Comparison of ENCODE assay signal across 19 mouse cellular contexts in the genomic region with DNA sequence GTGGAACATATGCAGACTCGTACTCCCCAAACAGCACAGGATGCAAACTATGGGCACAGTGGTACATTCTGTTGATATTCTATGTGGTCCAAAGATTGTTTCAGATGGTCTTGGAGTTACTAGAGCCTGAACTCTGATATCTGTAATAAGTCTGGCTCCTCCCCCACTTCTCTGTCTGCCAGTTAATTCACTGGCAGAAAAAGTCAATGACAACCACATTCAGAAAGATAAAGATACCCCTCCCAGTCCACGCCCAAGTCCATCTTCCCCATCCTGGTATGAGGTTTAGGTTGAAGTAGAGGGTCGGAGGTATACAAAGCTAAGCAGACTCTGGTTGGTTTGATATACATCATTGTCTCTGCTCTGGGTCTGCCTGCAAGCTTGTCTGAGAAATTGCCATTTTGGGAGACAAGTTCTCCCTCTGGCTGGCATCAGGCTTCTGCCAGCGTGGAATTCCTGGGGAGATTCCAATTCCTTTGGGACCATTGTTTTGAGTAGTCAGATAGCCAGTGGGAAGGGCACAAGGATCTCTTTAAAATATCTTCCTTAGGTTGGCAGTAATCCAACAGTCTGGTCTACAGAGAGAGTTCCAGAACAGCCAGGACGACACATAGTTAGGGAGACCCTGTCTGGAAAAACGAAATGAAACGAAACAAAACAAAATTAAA. TPM values are rescaled to one million over a fixed set of nuclear protein-coding genes. Genes with fewer than 3 reads are reported as not detected.
A peak's percentile ranks its signal among the peaks of the same experiment; 100 is the strongest.
DNase-seq lines count a peak whose midpoint lies in the region; ATAC-seq and TF ChIP-seq lines count a peak whose summit lies in the region.
"Had no signal": no experiment of that assay in that cellular context is flagged by ENCODE, and none has a peak within 500 bp of the region (broad histone marks: within the 10 kb centered on the region; RNA-seq: fewer than 3 reads in every experiment).

No protein-coding gene starts in this region.

- H3K9ac ChIP-seq in heart, postnatal 0 days (replicated peaks; ENCODE audit: low read depth, low read length), result no peak overlapping the region
- H3K9ac ChIP-seq: hindbrain, embryonic 12.5 days; liver, embryonic 13.5 days had no signal

- 35% methylated on average over 7 of the region's 7 CpGs for WGBS in heart, postnatal 0 days
- 63% methylated on average over 7 of the region's 7 CpGs for WGBS in heart, embryonic 10.5 days

- peak overlapping the region; percentile 39 for H3K27ac ChIP-seq in heart, postnatal 0 days (ENCODE audit: low read depth)
- no peak overlapping the region for H3K27ac ChIP-seq in heart, embryonic 10.5 days
- H3K27ac ChIP-seq: hindbrain, embryonic 12.5 days; kidney, postnatal 0 days; left cerebral cortex, adult 2 months; liver, embryonic 13.5 days; macrophage had no signal

- no peak for TF ChIP-seq POLR2A in myocyte (IDR thresholded peaks at IDR 0.05; ENCODE audit: insufficient read length, low read depth)

- H3K36me3 ChIP-seq in heart, postnatal 0 days (replicated peaks; ENCODE audit: control insufficient read depth, insufficient read depth, low read length), result no peaks in the 10 kb centered on the region
- H3K36me3 ChIP-seq in heart, embryonic 10.5 days, result no peaks in the 10 kb centered on the region
- no peaks in the 10 kb centered on the region for H3K36me3 ChIP-seq in myocyte (ENCODE audit: control insufficient read depth, insufficient read depth)
- H3K36me3 ChIP-seq: hindbrain, embryonic 12.5 days; liver, embryonic 13.5 days had no signal

- no peak for TF ChIP-seq CTCF in heart, postnatal 0 days (IDR thresholded peaks at IDR 0.05; ENCODE audit: low read depth)

- H3K4me2 ChIP-seq in heart, postnatal 0 days (ENCODE audit: low read depth, low read length), result peak overlapping the region; percentile 9
- H3K4me2 ChIP-seq in myocyte (ENCODE audit: low read depth), result peak overlapping the region; percentile 54
- H3K4me2 ChIP-seq: hindbrain, embryonic 12.5 days; liver, embryonic 13.5 days had no signal

- DNase-seq in cerebellum, postnatal 10 days, result peak; percentile 3 to 4
- DNase-seq in cerebellum, adult 9-10 months, result no peak
- no peak for DNase-seq in heart, postnatal 0 days (ENCODE audit: low spot score)
- DNase-seq in heart, embryonic 10.5 days (ENCODE audit: low spot score), result no peak
- DNase-seq in lung, postnatal 10 days, result peak; percentile 31
- no peak for DNase-seq in lung, postnatal 36 days
- DNase-seq in frontal cortex, postnatal 10 days (ENCODE audit: low spot score in 2 of 2), result no peak
- DNase-seq: cerebellum, adult 9-11 months; embryo, embryonic 11 days; liver, embryonic 13.5 days; midbrain, embryonic 14.5 days; right cerebral cortex, postnatal 4 days had no signal

- no peak overlapping the region for H3ac ChIP-seq in myocyte (ENCODE audit: control insufficient read depth, insufficient read length)

- no peak for TF ChIP-seq EP300 in heart, postnatal 0 days (IDR thresholded peaks at IDR 0.05; ENCODE audit: low read depth)

- H3K79me2 ChIP-seq in myocyte (ENCODE audit: control insufficient read depth, insufficient read depth), result no peaks in the 10 kb centered on the region

- no peaks in the 10 kb centered on the region for H3K9me3 ChIP-seq in heart, postnatal 0 days (replicated peaks; ENCODE audit: control insufficient read depth, low read length)
- no peaks in the 10 kb centered on the region for H3K9me3 ChIP-seq in heart, embryonic 10.5 days
- H3K9me3 ChIP-seq: hindbrain, embryonic 12.5 days; liver, embryonic 13.5 days had no signal

- no peak overlapping the region for H3K4me3 ChIP-seq in heart, postnatal 0 days (ENCODE audit: low read depth, low read length)
- no peak overlapping the region for H3K4me3 ChIP-seq in heart, embryonic 10.5 days
- no peak overlapping the region for H3K4me3 ChIP-seq in myocyte
- H3K4me3 ChIP-seq: hindbrain, embryonic 12.5 days; left cerebral cortex, adult 2 months; liver, embryonic 13.5 days had no signal

- ATAC-seq in heart, postnatal 0 days (ENCODE audit: insufficient read depth, low read depth), result no peak
- ATAC-seq: forebrain, embryonic 16.5 days; intestine, postnatal 0 days had no signal

- peaks cover 20% of the 10 kb centered on the region for H3K4me1 ChIP-seq in heart, postnatal 0 days (ENCODE audit: control insufficient read depth, insufficient read depth)
- H3K4me1 ChIP-seq in heart, embryonic 10.5 days, result peaks cover 25% of the 10 kb centered on the region

- H3K27me3 ChIP-seq in heart, postnatal 0 days (ENCODE audit: control insufficient read depth, insufficient read depth, low read length), result no peaks in the 10 kb centered on the region
- H3K27me3 ChIP-seq in heart, embryonic 10.5 days (ENCODE audit: insufficient read depth, poor library complexity, severe bottlenecking), result no peaks in the 10 kb centered on the region
- H3K27me3 ChIP-seq in myocyte (ENCODE audit: control insufficient read depth, insufficient read depth, insufficient read length), result no peaks in the 10 kb centered on the region
- H3K27me3 ChIP-seq: hindbrain, embryonic 12.5 days; liver, embryonic 13.5 days had no signal

TF ChIP-seq in myocyte, 11 proteins besides CTCF, POLR2A, EP300 and RAD21:
- TF ChIP-seq REST (IDR thresholded peaks at IDR 0.05; ENCODE audit: insufficient read depth, insufficient read length), result no peak
- TF ChIP-seq CEBPB (IDR thresholded peaks at IDR 0.05; ENCODE audit: insufficient read depth, poor library complexity, severe bottlenecking), result no peak
- no peak for TF ChIP-seq SRF (IDR thresholded peaks at IDR 0.05; ENCODE audit: control insufficient read depth, insufficient read length, low read depth)
- no peak for TF ChIP-seq TCF12 (IDR thresholded peaks at IDR 0.05; ENCODE audit: insufficient read depth, poor library complexity, severe bottlenecking)
- TF ChIP-seq USF1 (IDR thresholded peaks at IDR 0.05; ENCODE audit: low read depth), result no peak
- TF ChIP-seq E2F4 (IDR thresholded peaks at IDR 0.05; ENCODE audit: insufficient read depth), result no peak
- TF ChIP-seq POLR2AphosphoS2 (IDR thresholded peaks at IDR 0.05; ENCODE audit: insufficient read length, low read depth), result no peak
- no peak for TF ChIP-seq MYOG (IDR thresholded peaks at IDR 0.05; ENCODE audit: control insufficient read depth in 1 of 3, insufficient read depth in 1 of 3, insufficient read length in 2 of 3, low read depth in 2 of 3)
- no peak for TF ChIP-seq MAX (IDR thresholded peaks at IDR 0.05; ENCODE audit: low read depth)
- no peak for TF ChIP-seq MYOD1 (IDR thresholded peaks at IDR 0.05; ENCODE audit: control insufficient read depth in 1 of 3, insufficient read length in 2 of 3, low read depth in 2 of 3)
- TF ChIP-seq TCF3 (IDR thresholded peaks at IDR 0.05; ENCODE audit: insufficient read length, low read depth), result no peak

RNA-seq across cellular contexts. Expression of gene Pak1ip1, which starts 53.2 kb away (rescaled TPM):
- total RNA-seq in heart, postnatal 0 days (2014; rRNA removed; ENCODE audit: low replicate concordance), result 38.2 and 43.5 TPM in 2 replicates
- polyA plus RNA-seq in heart, postnatal 0 days (2015; fragmentation: Nextera tagmentation; extraction: Ambion mirVana), result 43.1 and 48.0 TPM in 2 replicates
- 66.1 and 72.1 TPM in 2 replicates for polyA plus RNA-seq in heart, embryonic 10.5 days (2016; fragmentation: Nextera tagmentation; extraction: Ambion mirVana)
- 66.3 TPM for polyA plus RNA-seq in myocyte (2012; fragmentation: generic; extraction: Trizol)

Comparison
In these comparisons a context has a peak if more than half of its experiments do, and no peak if none do; other contexts are left out.
1. DNase-seq: peak in cerebellum, postnatal 10 days (2 of 2) and lung, postnatal 10 days (single experiment); none in cerebellum, adult 9-10 months (single experiment), heart, postnatal 0 days (single experiment), heart, embryonic 10.5 days (single experiment), lung, postnatal 36 days (single experiment) and frontal cortex, postnatal 10 days (0 of 2).